Mouse (Mus musculus): ENCODE results near the gene Rrm1. TPM values are rescaled to one million over a fixed set of nuclear protein-coding genes. Genes with fewer than 3 reads are reported as not detected.

The Rrm1 gene
- total RNA-seq, 2 experiments from 2014 or later, result 10.8 to 13.0 TPM

DNA sequence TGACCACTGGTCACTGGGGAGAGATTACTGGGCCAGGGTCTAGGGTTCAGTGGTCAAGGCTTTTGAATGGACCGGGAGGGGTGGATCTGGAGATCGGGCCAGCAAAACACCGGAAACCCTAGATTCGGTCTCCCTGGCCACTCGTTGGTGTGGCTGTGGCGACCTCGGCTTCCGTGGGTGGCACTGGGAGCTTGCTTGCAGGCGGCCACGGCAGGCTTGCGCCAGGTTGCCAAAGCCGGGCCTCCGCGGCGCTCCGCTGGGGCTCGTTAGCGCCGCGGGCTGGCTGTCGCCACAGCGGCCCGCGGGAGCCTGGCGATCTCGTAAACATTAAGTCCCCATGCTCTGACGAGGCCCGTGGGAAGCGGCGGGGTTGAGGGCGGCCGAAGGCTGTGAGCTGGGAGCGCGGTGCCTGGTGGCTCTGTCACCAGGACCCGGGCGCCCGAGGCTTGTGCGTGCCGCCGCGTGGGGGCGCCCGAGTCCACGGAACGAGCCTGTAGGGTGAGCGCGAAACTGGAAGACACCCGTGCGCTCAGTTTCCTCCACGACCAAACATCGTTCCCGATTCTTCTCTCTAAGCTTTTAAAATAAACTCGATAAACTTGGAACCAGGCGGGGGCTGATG lies 71.4 kb downstream of the Rrm1 start:
- DNase-seq (ENCODE audit: low spot score in 2 of 2), result peak; percentile 82 to 84
- intact Hi-C loops (cut with DNase I), result loop anchor here (2.0 to 10.0 kb wide), 4 partner anchors 124 to 1359 kb away; partner anchors contain the start of gene Olfr557

DNA sequence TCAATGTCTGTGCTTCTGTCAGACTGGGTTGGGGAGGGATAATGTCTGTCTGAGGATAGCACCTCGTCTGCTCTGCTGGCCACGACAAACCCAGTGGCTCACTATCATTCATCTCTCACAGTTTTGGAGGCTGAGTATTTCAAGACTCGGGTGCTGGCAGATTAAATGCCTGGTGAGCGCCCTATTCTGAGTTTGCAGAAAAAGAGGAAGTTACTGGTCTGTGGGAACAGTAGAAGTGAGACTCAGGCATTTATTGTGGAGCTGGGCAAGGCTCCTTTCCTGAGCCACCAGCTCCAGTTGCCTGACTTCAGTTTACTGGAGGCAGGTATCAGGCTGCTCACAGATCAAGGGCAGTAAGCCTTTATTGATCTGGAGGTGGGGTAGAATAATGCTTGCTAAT lies 72.6 kb downstream of the Rrm1 start:
- intact Hi-C loops (cut with DNase I), result loop anchor here (5.0 to 10.0 kb wide), 2 partner anchors 181 to 1358 kb away; partner anchors contain the start of gene Olfr557
- no peak for DNase-seq (ENCODE audit: low spot score in 2 of 2)

DNA sequence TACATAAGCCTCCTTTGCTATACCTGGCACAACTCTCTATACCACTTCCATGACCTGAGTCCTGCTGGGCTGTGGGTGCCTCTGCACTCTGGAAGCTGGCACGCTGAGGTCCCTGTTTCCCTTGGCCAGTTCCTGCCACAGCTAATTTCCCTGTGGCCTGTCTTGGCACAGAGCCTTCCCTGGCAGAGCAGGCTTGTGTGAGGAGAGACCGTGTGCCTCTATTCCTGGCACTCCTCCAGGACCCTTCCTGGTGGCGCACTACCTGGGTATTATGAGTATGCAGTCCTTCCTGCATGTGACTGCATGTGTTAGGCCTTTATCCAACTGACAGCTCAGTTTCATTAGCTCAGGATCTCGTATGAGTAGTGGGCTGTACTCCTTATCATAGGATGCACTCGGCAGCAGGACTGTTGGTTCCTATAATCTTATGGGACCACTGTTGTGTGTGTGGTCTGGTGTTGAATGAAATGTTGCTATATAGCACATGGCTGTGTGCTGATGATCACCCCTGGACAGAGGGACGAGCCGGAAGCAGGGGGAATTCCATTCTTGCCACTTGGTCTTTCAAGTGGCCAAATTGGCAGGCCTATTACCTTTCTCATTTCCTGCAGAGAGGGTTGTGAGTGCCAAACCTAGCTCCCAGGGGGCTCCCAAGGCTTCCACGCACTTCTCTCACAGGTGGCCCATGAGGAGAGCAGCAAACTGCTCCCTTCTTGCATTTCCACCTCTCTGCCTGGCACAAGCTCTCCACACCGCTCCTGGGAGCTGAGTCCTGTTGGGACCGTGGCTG lies 75.0 kb downstream of the Rrm1 start:
- no peak for DNase-seq (ENCODE audit: low spot score in 2 of 2)
- intact Hi-C loops (cut with DNase I), result loop anchor here (10.0 kb wide), 1 partner anchor 178 kb away; the partner anchor contains the start of gene Olfr557

DNA sequence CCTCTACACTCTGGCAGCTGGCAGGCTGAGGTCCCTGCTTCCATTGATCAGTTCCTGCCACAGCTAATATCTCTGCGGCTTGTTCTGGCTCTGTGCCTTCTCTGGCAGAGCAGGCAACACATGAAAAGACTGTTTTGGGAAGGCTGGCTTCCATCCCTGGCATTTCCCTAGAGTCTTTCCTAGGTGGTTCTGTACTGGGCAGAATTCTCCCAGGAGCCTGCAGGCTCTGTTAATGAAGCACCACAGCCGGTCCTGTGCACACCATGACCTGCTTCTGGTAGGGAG lies 75.5 kb downstream of the Rrm1 start:
- DNase-seq (ENCODE audit: low spot score in 2 of 2), result no peak
- intact Hi-C loops (cut with DNase I), result loop anchor here (10.0 kb wide), 1 partner anchor 178 kb away; the partner anchor contains the start of gene Olfr557

Other genes starting within 250 kb of the Rrm1 start
- gene Nup98, start 231.5 kb upstream of the Rrm1 start, total RNA-seq (2021), result 10 to 100 TPM; 34.0 to 44.5 TPM
- gene Pgap2, start 231.5 kb upstream of the Rrm1 start, total RNA-seq (2021), result 10 to 100 TPM; 22.1 to 23.1 TPM
- 10 to 100 TPM; 25.5 to 31.0 TPM for gene Rhog, start 185.6 kb upstream of the Rrm1 start, total RNA-seq (2021)
- gene Stim1, start 173.9 kb upstream of the Rrm1 start, total RNA-seq (2021), result 10 to 100 TPM; 88.5 to 92.8 TPM
- gene Olfr543, start 40.0 kb downstream of the Rrm1 start, total RNA-seq (2021), result not detected
- not detected for gene Olfr544, start 46.6 kb downstream of the Rrm1 start, total RNA-seq (2021)
- not detected for gene Olfr545, start 57.9 kb downstream of the Rrm1 start, total RNA-seq (2021)
- gene Olfr547, start 93.1 kb downstream of the Rrm1 start, total RNA-seq (2021), result not detected
- not detected for gene Olfr548-ps1, start 99.2 kb downstream of the Rrm1 start, total RNA-seq (2021)
- not detected for gene Olfr549, start 108.2 kb downstream of the Rrm1 start, total RNA-seq (2021)
- gene Trim21, start 123.8 kb downstream of the Rrm1 start, total RNA-seq (2021), result 1 to 10 TPM; 2.0 to 4.3 TPM
- gene Olfr550, start 129.7 kb downstream of the Rrm1 start, total RNA-seq (2021), result under 1 TPM; 0.42 to 0.50 TPM
- not detected for gene Olfr551, start 150.2 kb downstream of the Rrm1 start, total RNA-seq (2021)
- gene Olfr552, start 156.1 kb downstream of the Rrm1 start, total RNA-seq (2021), result under 1 TPM in 1 of 2 experiments, not detected in 1; 0.27 TPM
- not detected for gene Olfr553, start 176.5 kb downstream of the Rrm1 start, total RNA-seq (2021)
- gene Olfr554, start 196.7 kb downstream of the Rrm1 start, total RNA-seq (2021), result not detected
- gene Olfr555, start 217.1 kb downstream of the Rrm1 start, total RNA-seq (2021), result not detected
- not detected for gene Olfr556, start 223.2 kb downstream of the Rrm1 start, total RNA-seq (2021)
- gene Trim68, start 245.6 kb downstream of the Rrm1 start, total RNA-seq (2021), result 1 to 10 TPM; 5.5 to 6.7 TPM